Mouse (Mus musculus): ENCODE results near the gene Tbc1d25. TPM values are rescaled to one million over a fixed set of nuclear protein-coding genes. Genes with fewer than 3 reads are reported as not detected.

The Tbc1d25 gene
- polyA plus RNA-seq, 1 experiment from 2014 or later: 12.6 TPM

- no peaks in the 10 kb centered on the region for H3K27me3 ChIP-seq (ENCODE audit: insufficient read depth, low read length)
- no peaks in the 10 kb centered on the region for H3K4me1 ChIP-seq (ENCODE audit: insufficient read depth, low read length)
- WGBS: 80% methylated on average over 6 of the region's 6 CpGs
- no peak overlapping the region for H3K9ac ChIP-seq (replicated peaks; ENCODE audit: low read length)
- H3K9me3 ChIP-seq (ENCODE audit: low read length): no peaks in the 10 kb centered on the region
- H3K4me3 ChIP-seq (ENCODE audit: low read length): no peak overlapping the region
- no peak overlapping the region for H3K27ac ChIP-seq (ENCODE audit: low read length)
- H3K4me2 ChIP-seq (replicated peaks; ENCODE audit: low read depth, low read length): no peak overlapping the region
- H3K36me3 ChIP-seq (ENCODE audit: insufficient read depth, low read length): peaks cover 21% of the 10 kb centered on the region
- no peak for ATAC-seq (ENCODE audit: low FRiP score, low TSS enrichment)
Observed at GRCm38 (mm10) chrX:8123821-8124470, 52.0 kb downstream of the Tbc1d25 start.

GRCm38 (mm10) chrX:8117264-8117663, 58.7 kb downstream of the Tbc1d25 start:
- ATAC-seq (ENCODE audit: low FRiP score, low TSS enrichment): no peak
- Histone ChIP-seq H3K4me2 (replicated peaks; ENCODE audit: low read depth, low read length) (no peak overlapping the region), H3K27ac (ENCODE audit: low read length) (no peak overlapping the region), H3K4me1 (ENCODE audit: insufficient read depth, low read length) (no peaks in the 10 kb centered on the region), H3K9ac (replicated peaks; ENCODE audit: low read length) (no peak overlapping the region), H3K27me3 (ENCODE audit: insufficient read depth, low read length) (no peaks in the 10 kb centered on the region), H3K36me3 (ENCODE audit: insufficient read depth, low read length) (no peaks in the 10 kb centered on the region; the same call in 1 of the 2 replicates), H3K9me3 (ENCODE audit: low read length) (no peaks in the 10 kb centered on the region), H3K4me3 (ENCODE audit: low read length) (no peak overlapping the region)

GRCm38 (mm10) chrX:8115275-8115674, 60.7 kb downstream of the Tbc1d25 start:
- no peak overlapping the region for H3K9ac ChIP-seq (replicated peaks; ENCODE audit: low read length)
- no peaks in the 10 kb centered on the region for H3K9me3 ChIP-seq (ENCODE audit: low read length)
- no peak overlapping the region for H3K4me2 ChIP-seq (replicated peaks; ENCODE audit: low read depth, low read length)
- no peak for ATAC-seq (ENCODE audit: low FRiP score, low TSS enrichment)
- 80% methylated on average over 4 of the region's 4 CpGs for WGBS
- no peaks in the 10 kb centered on the region for H3K27me3 ChIP-seq (ENCODE audit: insufficient read depth, low read length)
- no peak overlapping the region for H3K4me3 ChIP-seq (ENCODE audit: low read length)
- no peak overlapping the region for H3K27ac ChIP-seq (ENCODE audit: low read length)
- H3K36me3 ChIP-seq (ENCODE audit: insufficient read depth, low read length): no peaks in the 10 kb centered on the region; the same call in 1 of the 2 replicates
- no peaks in the 10 kb centered on the region for H3K4me1 ChIP-seq (ENCODE audit: insufficient read depth, low read length)

GRCm38 (mm10) chrX:8105019-8105418, 71.0 kb downstream of the Tbc1d25 start:
- H3K27me3 ChIP-seq (ENCODE audit: insufficient read depth, low read length): no peaks in the 10 kb centered on the region
- ATAC-seq (ENCODE audit: low FRiP score, low TSS enrichment): no peak
- H3K4me2 ChIP-seq (replicated peaks; ENCODE audit: low read depth, low read length): no peak overlapping the region
- H3K9me3 ChIP-seq (ENCODE audit: low read length): no peaks in the 10 kb centered on the region
- WGBS: 82% methylated on average over 3 of the region's 3 CpGs
- no peak overlapping the region for H3K9ac ChIP-seq (replicated peaks; ENCODE audit: low read length)
- H3K36me3 ChIP-seq (ENCODE audit: insufficient read depth, low read length): no peaks in the 10 kb centered on the region
- no peaks in the 10 kb centered on the region for H3K4me1 ChIP-seq (ENCODE audit: insufficient read depth, low read length)
- H3K27ac ChIP-seq (ENCODE audit: low read length): no peak overlapping the region
- H3K4me3 ChIP-seq (ENCODE audit: low read length): no peak overlapping the region

Other genes starting within 250 kb of the Tbc1d25 start
- not detected in 2 replicates for gene Eras, start 247.6 kb downstream of the Tbc1d25 start, polyA plus RNA-seq (2015; fragmentation: Nextera tagmentation; extraction: Ambion mirVana)
- gene Hdac6, start 228.3 kb downstream of the Tbc1d25 start, polyA plus RNA-seq (2015; fragmentation: Nextera tagmentation; extraction: Ambion mirVana): 65.3 and 69.8 TPM in 2 replicates
- gene Gata1, start 198.1 kb downstream of the Tbc1d25 start, polyA plus RNA-seq (2015; fragmentation: Nextera tagmentation; extraction: Ambion mirVana): 0.58 and 0.69 TPM in 2 replicates
- gene Glod5, start 157.7 kb downstream of the Tbc1d25 start, polyA plus RNA-seq (2015; fragmentation: Nextera tagmentation; extraction: Ambion mirVana): 0.34 and 0.64 TPM in 2 replicates
- gene Suv39h1, start 101.4 kb downstream of the Tbc1d25 start, polyA plus RNA-seq (2015; fragmentation: Nextera tagmentation; extraction: Ambion mirVana): 66.5 and 70.7 TPM in 2 replicates
- gene Was, start 85.7 kb downstream of the Tbc1d25 start, polyA plus RNA-seq (2015; fragmentation: Nextera tagmentation; extraction: Ambion mirVana): 0.11 and 0.18 TPM in 2 replicates
- gene Wdr13, start 43.3 kb downstream of the Tbc1d25 start, polyA plus RNA-seq (2015; fragmentation: Nextera tagmentation; extraction: Ambion mirVana): 29.0 and 29.6 TPM in 2 replicates
- 433 and 441 TPM in 2 replicates for gene Rbm3, start 30.3 kb downstream of the Tbc1d25 start, polyA plus RNA-seq (2015; fragmentation: Nextera tagmentation; extraction: Ambion mirVana)
- 43.6 and 44.8 TPM in 2 replicates for gene Ebp, start 17.3 kb upstream of the Tbc1d25 start, polyA plus RNA-seq (2015; fragmentation: Nextera tagmentation; extraction: Ambion mirVana)
- gene Porcn, start 30.3 kb upstream of the Tbc1d25 start, polyA plus RNA-seq (2015; fragmentation: Nextera tagmentation; extraction: Ambion mirVana): 8.4 and 9.7 TPM in 2 replicates
- gene Ftsj1, start 76.2 kb upstream of the Tbc1d25 start, polyA plus RNA-seq (2015; fragmentation: Nextera tagmentation; extraction: Ambion mirVana): 39.7 and 41.5 TPM in 2 replicates
- gene Slc38a5, start 95.0 kb upstream of the Tbc1d25 start, polyA plus RNA-seq (2015; fragmentation: Nextera tagmentation; extraction: Ambion mirVana): 1.8 and 4.1 TPM in 2 replicates
- gene Ssxb10, start 151.2 kb upstream of the Tbc1d25 start, polyA plus RNA-seq (2015; fragmentation: Nextera tagmentation; extraction: Ambion mirVana): not detected in 2 replicates
- gene Ssxb9, start 190.8 kb upstream of the Tbc1d25 start, polyA plus RNA-seq (2015; fragmentation: Nextera tagmentation; extraction: Ambion mirVana): not detected in 2 replicates
- not detected in 2 replicates for gene Ssxb1, start 237.1 kb upstream of the Tbc1d25 start, polyA plus RNA-seq (2015; fragmentation: Nextera tagmentation; extraction: Ambion mirVana)

All from kidney, embryonic 16.5 days (tissue).